Mouse (Mus musculus) embryonic facial prominence, embryonic 12.5 days (tissue): ENCODE data around the gene Hoxb3. TPM values are rescaled to one million over a fixed set of nuclear protein-coding genes. Genes with fewer than 3 reads are reported as not detected.

Experiments used
- ATAC-seq: fragments of 200-750 bp; cut with Nextera tagmentation; 2 replicates; pipeline ENCODE4 v1.8.0; 2017; ENCODE audit not compliant: insufficient number of reproducible peaks, insufficient read depth, low FRiP score, low TSS enrichment
- H3K27ac ChIP-seq: fragments of 300-500 bp; sonication (generic); 2 replicates; pipeline ENCODE4 v1.5.1; 2016; ENCODE audit warnings: mild to moderate bottlenecking
- H3K27me3 ChIP-seq: fragments of 300-500 bp; sonication (generic); 2 replicates; pipeline ENCODE4 v1.6.1; 2016; ENCODE audit warnings: mild to moderate bottlenecking, moderate library complexity
- H3K36me3 ChIP-seq: fragments of 300-500 bp; sonication (generic); 2 replicates; pipeline ENCODE4 v1.6.1; 2016; ENCODE audit warnings: mild to moderate bottlenecking
- H3K4me1 ChIP-seq: fragments of 300-500 bp; sonication (generic); 2 replicates; pipeline ENCODE4 v1.6.1; 2016
- H3K4me2 ChIP-seq: fragments of 300-500 bp; sonication (generic); replicated peaks from 2 replicates; pipeline ENCODE4 v1.6.1; 2016; ENCODE audit warnings: mild to moderate bottlenecking, moderate library complexity
- H3K4me3 ChIP-seq: fragments of 300-500 bp; sonication (generic); 2 replicates; pipeline ENCODE4 v1.5.1; 2016; ENCODE audit warnings: mild to moderate bottlenecking
- H3K9ac ChIP-seq: fragments of 300-500 bp; sonication (generic); 2 replicates; pipeline ENCODE4 v1.6.1; 2016; ENCODE audit warnings: mild to moderate bottlenecking, moderate library complexity
- H3K9me3 ChIP-seq: fragments of 300-500 bp; sonication (generic); 2 replicates; pipeline ENCODE4 v1.6.1; 2016; ENCODE audit warnings: mild to moderate bottlenecking, moderate library complexity
- WGBS: fragments of 180-500 bp; shearing (Covaris S2); methylation state at CpG from one replicate; pipeline ENCODE4 v1.1.7; 2016; 5-methylcytosine and 5-hydroxymethylcytosine counted together
- polyA plus RNA-seq: library from polyadenylated mRNA; unstranded; fragments of >200 nt; fragmentation: Nextera tagmentation; extraction: Ambion mirVana; gene quantifications from 2 replicates; pipeline ENCODE4 v1.2.1, GENCODE M21; 2016

Gene Hoxb3
- polyA plus RNA-seq, 1 experiment from 2014 or later, result 0.87 TPM

GRCm38 (mm10) chr11:96290705-96291355, 32.3 kb upstream of the Hoxb3 start:
- ATAC-seq, result no peak
- Histone ChIP-seq H3K36me3 (no peaks in the 10 kb centered on the region), H3K4me2 (no peak overlapping the region), H3K27me3 (peaks cover 96% of the 10 kb centered on the region), H3K9me3 (no peaks in the 10 kb centered on the region), H3K27ac (no peak overlapping the region), H3K9ac (no peak overlapping the region), H3K4me1 (no peaks in the 10 kb centered on the region), H3K4me3 (no peak overlapping the region)
- WGBS, result 2% methylated on average over 17 of the region's 17 CpGs

- peaks cover 96% of the 10 kb centered on the region for H3K27me3 ChIP-seq
- H3K4me1 ChIP-seq, result no peaks in the 10 kb centered on the region
- ATAC-seq, result no peak
- H3K4me3 ChIP-seq, result no peak within 1 kb of the TSS
- H3K4me2 ChIP-seq, result no peak within 1 kb of the TSS
- H3K36me3 ChIP-seq, result no peaks in the 10 kb centered on the region
- H3K9ac ChIP-seq, result no peak within 1 kb of the TSS
- no peak within 1 kb of the TSS for H3K27ac ChIP-seq
- H3K9me3 ChIP-seq, result no peaks in the 10 kb centered on the region
- WGBS, result 2% methylated on average over 22 of the region's 22 CpGs
Measured at GRCm38 (mm10) chr11:96291681-96292564, 31.2 kb upstream of the Hoxb3 start, which contains the start of gene Hoxb6. TSS of gene Hoxb6 (plus strand) at chr11:96292476.

GRCm38 (mm10) chr11:96292565-96293301, 30.4 kb upstream of the Hoxb3 start:
- Histone ChIP-seq H3K36me3 (no peaks in the 10 kb centered on the region), H3K27ac (no peak overlapping the region), H3K4me3 (no peak overlapping the region), H3K4me1 (no peaks in the 10 kb centered on the region), H3K4me2 (no peak overlapping the region), H3K27me3 (peaks cover 96% of the 10 kb centered on the region), H3K9ac (no peak overlapping the region), H3K9me3 (no peaks in the 10 kb centered on the region)
- no peak for ATAC-seq
- WGBS, result 1% methylated on average over 12 of the region's 12 CpGs

GRCm38 (mm10) chr11:96293302-96293921, 29.7 kb upstream of the Hoxb3 start:
- Histone ChIP-seq H3K4me2 (no peak overlapping the region), H3K9me3 (no peaks in the 10 kb centered on the region), H3K9ac (no peak overlapping the region), H3K4me1 (no peaks in the 10 kb centered on the region), H3K36me3 (no peaks in the 10 kb centered on the region), H3K27me3 (peaks cover 96% of the 10 kb centered on the region), H3K27ac (no peak overlapping the region), H3K4me3 (no peak overlapping the region)
- no peak for ATAC-seq
- WGBS, result 1% methylated on average over 22 of the region's 22 CpGs

GRCm38 (mm10) chr11:96294245-96295091, 28.7 kb upstream of the Hoxb3 start:
- Histone ChIP-seq H3K27ac (no peak overlapping the region), H3K4me2 (no peak overlapping the region), H3K27me3 (peaks cover 96% of the 10 kb centered on the region), H3K36me3 (no peaks in the 10 kb centered on the region), H3K4me1 (no peaks in the 10 kb centered on the region), H3K9me3 (no peaks in the 10 kb centered on the region), H3K4me3 (no peak overlapping the region), H3K9ac (no peak overlapping the region)
- no peak for ATAC-seq
- WGBS, result 1% methylated on average over 32 of the region's 32 CpGs

GRCm38 (mm10) chr11:96295092-96295835, 27.9 kb upstream of the Hoxb3 start:
- Histone ChIP-seq H3K9ac (no peak overlapping the region), H3K4me3 (no peak overlapping the region), H3K4me1 (no peaks in the 10 kb centered on the region), H3K36me3 (no peaks in the 10 kb centered on the region), H3K27ac (no peak overlapping the region), H3K27me3 (peaks cover 96% of the 10 kb centered on the region), H3K4me2 (no peak overlapping the region), H3K9me3 (no peaks in the 10 kb centered on the region)
- ATAC-seq, result no peak
- WGBS, result under 1% methylated on average over 30 of the region's 30 CpGs

GRCm38 (mm10) chr11:96296997-96297396, 26.1 kb upstream of the Hoxb3 start:
- Histone ChIP-seq H3K4me1 (no peaks in the 10 kb centered on the region), H3K27ac (no peak overlapping the region), H3K9me3 (no peaks in the 10 kb centered on the region), H3K27me3 (peaks cover 99% of the 10 kb centered on the region), H3K9ac (no peak overlapping the region), H3K4me2 (no peak overlapping the region), H3K4me3 (no peak overlapping the region), H3K36me3 (no peaks in the 10 kb centered on the region)
- 0% methylated on average over 2 of the region's 2 CpGs for WGBS
- ATAC-seq, result no peak

GRCm38 (mm10) chr11:96297428-96297827, 25.7 kb upstream of the Hoxb3 start:
- Histone ChIP-seq H3K27me3 (peaks cover 99% of the 10 kb centered on the region), H3K9ac (no peak overlapping the region), H3K36me3 (no peaks in the 10 kb centered on the region), H3K27ac (no peak overlapping the region), H3K4me1 (no peaks in the 10 kb centered on the region), H3K9me3 (no peaks in the 10 kb centered on the region), H3K4me3 (no peak overlapping the region), H3K4me2 (no peak overlapping the region)
- no peak for ATAC-seq
- 1% methylated on average over 3 of the region's 3 CpGs for WGBS

GRCm38 (mm10) chr11:96297968-96298635, 25.0 kb upstream of the Hoxb3 start:
- Histone ChIP-seq H3K9me3 (no peaks in the 10 kb centered on the region), H3K27me3 (peaks cover 99% of the 10 kb centered on the region), H3K36me3 (no peaks in the 10 kb centered on the region), H3K4me2 (no peak overlapping the region), H3K9ac (no peak overlapping the region), H3K27ac (no peak overlapping the region), H3K4me1 (no peaks in the 10 kb centered on the region), H3K4me3 (no peak overlapping the region)
- WGBS, result 2% methylated on average over 11 of the region's 11 CpGs
- no peak for ATAC-seq
